ENCODE assay signal across 14 mouse cellular contexts in genomic region chr5:111344721-111345400, GRCm38 (mm10).
"Had no signal": no experiment of that assay in that cellular context is flagged by ENCODE, and none has a peak within 500 bp of the region (broad histone marks: within the 10 kb centered on the region; RNA-seq: fewer than 3 reads in every experiment).

No protein-coding gene starts in this region.

- DNase-seq: heart, postnatal 10 days; heart, postnatal 14 days; heart, postnatal 36 days; heart, postnatal 4 days; kidney, adult 11 months; kidney, adult 18-20 months; kidney, adult 2 months; kidney, adult 8-10 months; kidney, postnatal 14 days; kidney, postnatal 25 days; kidney, postnatal 36 days; kidney, postnatal 4 days; layer of hippocampus, adult 9-11 months; layer of hippocampus, postnatal 36 days had no signal
